Mouse (Mus musculus): ENCODE measurements around the gene Gm48551.

GRCm38 (mm10) chr10:81365672-81366476, 18.4 kb upstream of the Gm48551 start, which contains the start of gene 4930404N11Rik:
- TF ChIP-seq HCFC1 (IDR thresholded peaks at IDR 0.05; ENCODE audit: borderline replicate concordance, insufficient read depth, low read length) (no peak), MAFK (IDR thresholded peaks at IDR 0.05; ENCODE audit: insufficient read depth, low read depth, low read length) (no peak), ZC3H11A (IDR thresholded peaks at IDR 0.05; ENCODE audit: borderline replicate concordance, low read depth, low read length) (no peak)
